Mouse (Mus musculus) liver, embryonic 18 days (tissue): ENCODE data around the gene Masp1. TPM values are rescaled to one million over a fixed set of nuclear protein-coding genes. Genes with fewer than 3 reads are reported as not detected.

Experiments
- polyA plus RNA-seq: library from polyadenylated mRNA; depleted of rRNA; stranded (reverse); fragments of >200 nt; gene quantifications from 2 replicates; pipeline ENCODE4 v1.2.3, GENCODE M21; 2012; rRNA removed

Masp1 gene
- 31.5 and 32.3 TPM in 2 replicates for polyA plus RNA-seq

DNA sequence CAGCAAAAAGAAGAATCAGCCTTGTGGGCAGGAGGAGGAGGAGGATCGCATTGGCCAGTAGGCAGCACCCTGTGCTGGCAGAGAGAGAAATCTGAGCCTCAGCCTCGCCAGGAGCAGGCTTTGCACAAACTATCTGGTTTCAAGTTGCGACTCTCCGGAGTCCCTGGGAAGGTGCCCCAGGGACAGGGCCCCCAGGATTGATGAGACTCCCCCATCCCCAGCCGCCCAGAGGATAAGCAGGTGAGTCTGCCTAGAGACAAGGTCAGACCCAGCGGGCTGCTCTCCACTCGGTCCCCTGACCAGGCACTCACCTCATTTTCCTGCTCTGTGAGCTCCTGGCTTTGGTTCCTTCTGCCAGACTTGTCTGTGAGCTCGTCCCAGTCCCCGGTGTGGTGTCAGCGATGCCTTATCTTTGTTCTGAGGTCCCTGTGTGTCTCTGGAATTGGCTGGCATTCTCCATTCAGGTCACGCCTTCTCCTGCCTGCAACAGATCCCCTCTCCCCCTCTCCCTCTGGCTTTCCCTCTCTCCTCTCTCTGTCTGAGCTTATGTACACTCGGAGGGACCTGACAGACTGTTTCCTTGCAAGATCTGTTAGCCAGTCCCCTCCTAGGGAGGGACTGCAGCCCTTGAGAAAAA is at the start of gene Masp1, which contains the start of gene Rtp4:
Masp1 (minus strand) TSS at position 581 of the 637 bp plus-strand sequence.
Rtp4 (plus strand) TSS at position 57 of the 637 bp plus-strand sequence.

DNA sequence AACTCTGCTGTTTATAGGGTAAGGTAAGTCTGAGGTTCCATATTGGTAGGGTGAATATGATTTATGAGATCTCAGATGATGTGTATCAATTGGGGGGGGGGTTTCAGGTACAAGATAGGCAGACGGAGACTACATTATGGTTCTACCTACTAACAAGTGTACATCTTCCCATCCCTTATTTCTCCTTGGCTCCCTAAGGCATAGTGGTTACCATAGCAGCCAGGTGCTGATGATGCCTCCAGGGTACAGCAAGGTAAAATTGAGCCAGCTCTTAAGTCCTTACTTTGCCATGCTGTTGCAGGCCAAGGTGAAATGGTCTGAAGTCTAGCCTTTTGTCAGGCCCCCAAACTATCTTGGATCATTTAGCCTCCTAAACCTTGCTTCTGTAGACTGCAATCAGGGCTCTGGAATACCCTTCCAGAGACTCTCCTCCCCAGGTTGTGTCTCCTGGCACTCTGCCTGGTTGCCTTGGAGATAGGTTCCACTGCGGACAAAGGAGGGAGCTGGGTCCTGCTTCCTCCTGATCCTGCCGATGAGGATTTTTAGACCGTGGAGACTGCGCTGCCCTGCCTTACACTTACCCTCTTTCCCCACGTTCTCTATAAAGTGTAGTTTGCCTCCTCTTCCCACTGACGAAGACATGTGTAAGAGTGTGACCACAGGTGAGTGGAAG is 91.8 kb downstream of the Masp1 start, which contains the start of gene Rtp1:
Rtp1 (plus strand) TSS at position 487 of the 673 bp plus-strand sequence.

Other genes with a start within 250 kb of the Masp1 start
- not detected in 2 replicates for gene Rtp1, start 91.7 kb downstream of the Masp1 start, polyA plus RNA-seq
- 26.2 and 35.5 TPM in 2 replicates for gene Rtp4, start 524 bp downstream of the Masp1 start, polyA plus RNA-seq